8 mouse cellular contexts compared by ENCODE assay signal in the genomic region with DNA sequence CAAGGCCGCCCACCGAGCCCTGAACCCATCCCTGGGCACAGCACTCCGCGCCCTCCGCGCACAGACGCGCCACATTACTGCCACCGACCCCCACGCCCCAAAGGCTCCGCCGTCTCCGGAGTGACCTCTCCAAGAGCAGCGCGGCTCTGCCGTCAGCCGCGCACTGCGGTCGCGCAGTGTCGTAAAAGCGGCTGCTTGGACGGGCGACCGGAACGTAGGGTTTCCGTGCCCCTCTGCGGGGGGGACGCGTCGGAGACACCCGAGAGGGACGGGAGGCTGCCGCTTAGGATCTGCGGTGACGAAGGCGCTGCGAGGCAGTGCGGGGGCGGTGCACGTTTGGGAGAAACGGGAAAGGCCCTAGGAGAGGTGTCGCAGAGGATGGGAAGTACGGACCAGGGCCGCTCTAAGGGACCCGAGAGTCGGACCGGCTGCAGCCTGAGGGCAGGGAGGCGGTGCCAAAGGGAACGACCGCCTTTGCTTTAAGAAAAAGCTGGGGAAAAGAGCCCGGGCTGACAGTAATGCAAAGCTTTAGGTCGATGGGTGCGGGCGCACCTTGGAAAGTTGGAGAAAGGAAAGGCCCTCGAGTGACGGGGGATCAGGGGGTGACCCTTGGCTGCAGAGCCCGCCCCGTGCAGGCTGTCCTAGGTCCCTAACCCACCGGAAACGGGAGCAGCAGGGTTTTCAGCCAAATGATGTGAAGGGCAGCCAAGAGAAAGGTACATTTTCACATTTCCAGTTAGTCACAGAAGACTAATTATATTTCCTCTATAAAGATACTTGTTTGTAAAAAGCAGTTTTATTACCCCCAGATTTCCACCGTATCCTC. TPM values are rescaled to one million over a fixed set of nuclear protein-coding genes. Genes with fewer than 3 reads are reported as not detected.
A peak's percentile ranks its signal among the peaks of the same experiment; 100 is the strongest.
DNase-seq lines count a peak whose midpoint lies in the region; ATAC-seq and TF ChIP-seq lines count a peak whose summit lies in the region.

TSS of gene Dlat (minus strand) at position 389 of the 826 bp plus-strand sequence.

- H3K36me3 ChIP-seq in E14TG2a.4 (ENCODE audit: insufficient read depth, low read length), result peaks cover 20% of the 10 kb centered on the region
- peaks cover 19% of the 10 kb centered on the region for H3K36me3 ChIP-seq in forebrain, embryonic 13.5 days (ENCODE audit: poor library complexity, severe bottlenecking)
- H3K36me3 ChIP-seq in liver, postnatal 0 days (replicated peaks; ENCODE audit: insufficient read depth, low read length), result peaks cover 4% of the 10 kb centered on the region; the same call in 1 of the 2 replicates
- 0 out of 2 replicates have a peak, but pooled peaks cover 11% of the 10 kb centered on the region for H3K36me3 ChIP-seq in neural tube, embryonic 14.5 days (ENCODE audit: control insufficient read depth, insufficient read depth, low read length)

- ATAC-seq in forebrain, embryonic 13.5 days, result peak; percentile 95
- ATAC-seq in liver, postnatal 0 days, result peak; percentile 89
- peak; percentile 94 for ATAC-seq in neural tube, embryonic 14.5 days (ENCODE audit: low read depth)

- TF ChIP-seq EP300 in liver, postnatal 0 days (IDR thresholded peaks at IDR 0.05; ENCODE audit: low read depth), result no peak

- no peaks in the 10 kb centered on the region for H3K27me3 ChIP-seq in E14TG2a.4 (ENCODE audit: insufficient read depth, low read length)
- no peaks in the 10 kb centered on the region for H3K27me3 ChIP-seq in forebrain, embryonic 13.5 days
- H3K27me3 ChIP-seq in liver, postnatal 0 days (ENCODE audit: insufficient read depth, low read length), result no peaks in the 10 kb centered on the region
- H3K27me3 ChIP-seq in neural tube, embryonic 14.5 days (ENCODE audit: control insufficient read depth, insufficient read depth, low read length), result no peaks in the 10 kb centered on the region

- H3K4me2 ChIP-seq in forebrain, embryonic 13.5 days, result peak within 1 kb of the TSS; percentile 86
- H3K4me2 ChIP-seq in liver, postnatal 0 days (ENCODE audit: low read depth, low read length), result peak within 1 kb of the TSS; percentile 80
- peak within 1 kb of the TSS; percentile 80 for H3K4me2 ChIP-seq in neural tube, embryonic 14.5 days (ENCODE audit: low read depth, low read length)

- H3K9me3 ChIP-seq in E14TG2a.4 (ENCODE audit: low read length), result no peaks in the 10 kb centered on the region
- H3K9me3 ChIP-seq in forebrain, embryonic 13.5 days (replicated peaks), result no peaks in the 10 kb centered on the region
- no peaks in the 10 kb centered on the region for H3K9me3 ChIP-seq in liver, postnatal 0 days (ENCODE audit: low read length)
- H3K9me3 ChIP-seq in neural tube, embryonic 14.5 days (ENCODE audit: control insufficient read depth, low read length), result no peaks in the 10 kb centered on the region

- peak within 1 kb of the TSS; percentile 83 for H3K27ac ChIP-seq in forebrain, embryonic 13.5 days
- H3K27ac ChIP-seq in liver, postnatal 0 days (ENCODE audit: low read depth), result peak within 1 kb of the TSS; percentile 65
- H3K27ac ChIP-seq in neural tube, embryonic 14.5 days (ENCODE audit: low read depth, low read length), result peak within 1 kb of the TSS; percentile 80

- WGBS in forebrain, embryonic 13.5 days, result under 1% methylated on average over 55 of the region's 63 CpGs
- WGBS in large intestine, adult 2 months, result under 1% methylated on average over 63 of the region's 63 CpGs
- WGBS in liver, postnatal 0 days (ENCODE audit: insufficient replicate concordance), result under 1% methylated on average over 62 of the region's 63 CpGs
- WGBS in neural tube, embryonic 14.5 days, result 0% methylated on average over 63 of the region's 63 CpGs

- peak within 1 kb of the TSS; percentile 90 for H3K9ac ChIP-seq in forebrain, embryonic 13.5 days
- H3K9ac ChIP-seq in liver, postnatal 0 days (replicated peaks), result peak within 1 kb of the TSS; percentile 66
- peak within 1 kb of the TSS; percentile 89 for H3K9ac ChIP-seq in neural tube, embryonic 14.5 days (replicated peaks; ENCODE audit: low read depth, low read length)

- H3K4me3 ChIP-seq in E14TG2a.4 (replicated peaks; ENCODE audit: low read length), result peak within 1 kb of the TSS; percentile 96
- H3K4me3 ChIP-seq in forebrain, embryonic 13.5 days, result peak within 1 kb of the TSS; percentile 92
- H3K4me3 ChIP-seq in liver, postnatal 0 days (ENCODE audit: low read depth, low read length), result peak within 1 kb of the TSS; percentile 61
- H3K4me3 ChIP-seq in neural tube, embryonic 14.5 days (ENCODE audit: low read depth, low read length), result peak within 1 kb of the TSS; percentile 90

- peaks cover 17% of the 10 kb centered on the region for H3K4me1 ChIP-seq in E14TG2a.4 (replicated peaks; ENCODE audit: low read depth, low read length)
- peaks cover 21% of the 10 kb centered on the region for H3K4me1 ChIP-seq in forebrain, embryonic 13.5 days
- H3K4me1 ChIP-seq in liver, postnatal 0 days (ENCODE audit: insufficient read depth), result peaks cover 11% of the 10 kb centered on the region
- peaks cover 16% of the 10 kb centered on the region for H3K4me1 ChIP-seq in neural tube, embryonic 14.5 days (ENCODE audit: control insufficient read depth, insufficient read depth, low read length)

- DNase-seq in c-Kit-positive CD71-positive TER-119-positive erythroid progenitor cells, embryonic 14.5 days (ENCODE audit: low spot score), result peak; percentile 75
- peak; percentile 92 for DNase-seq in heart, postnatal 10 days
- DNase-seq in large intestine, adult 2 months (ENCODE audit: low read depth, low spot score), result peak; percentile 57
- peak; percentile 88 for DNase-seq in liver, postnatal 0 days
- DNase-seq in testis, postnatal 10 days (ENCODE audit: low spot score), result peak; percentile 85

- no peak for TF ChIP-seq CTCF in E14TG2a.4 (conservative IDR thresholded peaks at IDR 0.05; ENCODE audit: low read length)
- TF ChIP-seq CTCF in liver, postnatal 0 days (IDR thresholded peaks at IDR 0.05; ENCODE audit: low read depth), result 0 out of 2 replicates have a peak, but pooled peaks have one; percentile 1

- intact Hi-C loops in heart, postnatal 10 days (cut with DNase I), result no loop called here

RNA-seq across cellular contexts. Expression of gene Dlat, which starts in this region (rescaled TPM):
- polyA plus RNA-seq in forebrain, embryonic 13.5 days (2015; fragmentation: Nextera tagmentation; extraction: Ambion mirVana), result 40.6 and 40.8 TPM in 2 replicates
- total RNA-seq in heart, postnatal 10 days (2021), result 100 to 1,000 TPM; 336 to 364 TPM
- 11.7 and 21.1 TPM in 2 replicates for polyA plus RNA-seq in large intestine, adult 2 months (2012; rRNA removed)
- polyA plus RNA-seq in liver, postnatal 0 days (2015; fragmentation: Nextera tagmentation; extraction: Ambion mirVana), result 25.5 and 26.1 TPM in 2 replicates
- 65.1 and 67.2 TPM in 2 replicates for polyA plus RNA-seq in neural tube, embryonic 14.5 days (2014; fragmentation: Nextera tagmentation; extraction: Ambion mirVana)

Comparison
In these comparisons a context has a peak if more than half of its experiments do, and no peak if none do; other contexts are left out.
1. Peak in every context shown above with its lines: DNase-seq, ATAC-seq, H3K4me3 ChIP-seq and H3K27ac ChIP-seq.